Mouse (Mus musculus) limb, embryonic 11.5 days (tissue): Measurements from ENCODE around the gene Foxb2. TPM values are rescaled to one million over a fixed set of nuclear protein-coding genes. Genes with fewer than 3 reads are reported as not detected.
A peak's percentile ranks its signal among the peaks of the same experiment; 100 is the strongest.

Experiments used
- ATAC-seq: fragments of 200-750 bp; cut with Nextera tagmentation; 2 replicates; pipeline ENCODE4 v1.8.0; 2017; ENCODE audit warnings: low read depth; ENCODE audit not compliant: insufficient number of reproducible peaks, low FRiP score, low TSS enrichment
- DNase-seq: peaks from one replicate; pipeline ENCODE4 v3.0.0-alpha.2; 2015; ENCODE audit warnings: low spot score
- H3K27ac ChIP-seq: fragments of 300-500 bp; sonication (generic); replicated peaks from 2 replicates; pipeline ENCODE4 v1.5.1; 2014; ENCODE audit warnings: low read depth, mild to moderate bottlenecking, low read length
- H3K27me3 ChIP-seq: fragments of 300-500 bp; sonication (generic); 2 replicates; pipeline ENCODE4 v1.6.1; 2014; ENCODE audit warnings: mild to moderate bottlenecking, low read length, mixed read lengths; ENCODE audit not compliant: control insufficient read depth, insufficient read depth
- H3K36me3 ChIP-seq: fragments of 300-500 bp; sonication (generic); 2 replicates; pipeline ENCODE4 v1.6.1; 2014; ENCODE audit warnings: mild to moderate bottlenecking, low read length, moderate library complexity, mixed read lengths; ENCODE audit not compliant: control insufficient read depth, insufficient read depth
- H3K4me1 ChIP-seq: fragments of 300-500 bp; sonication (generic); 2 replicates; pipeline ENCODE4 v1.6.1; 2014; ENCODE audit warnings: low read length, mixed read lengths; ENCODE audit not compliant: control insufficient read depth, insufficient read depth
- H3K4me2 ChIP-seq: fragments of 300-500 bp; sonication (generic); 2 replicates; pipeline ENCODE4 v1.6.1; 2014; ENCODE audit warnings: low read depth, mild to moderate bottlenecking, moderate library complexity; ENCODE audit not compliant: severe bottlenecking
- H3K4me3 ChIP-seq: fragments of 300-500 bp; sonication (generic); 2 replicates; pipeline ENCODE4 v1.5.1; 2014; ENCODE audit warnings: low read depth, low read length
- H3K9ac ChIP-seq: fragments of 300-500 bp; sonication (generic); 2 replicates; pipeline ENCODE4 v1.6.1; 2014; ENCODE audit warnings: mild to moderate bottlenecking, low read length
- H3K9me3 ChIP-seq: fragments of 300-500 bp; sonication (generic); 2 replicates; pipeline ENCODE4 v1.6.1; 2016; ENCODE audit warnings: low read length; ENCODE audit not compliant: control insufficient read depth
- WGBS: fragments of 180-500 bp; shearing (Covaris S2); extraction: QIAGEN DNeasy Blood & Tissue Kit; methylation state at CpG from one replicate; pipeline ENCODE4 v1.1.7; 2014; 5-methylcytosine and 5-hydroxymethylcytosine counted together
- polyA plus RNA-seq: library from polyadenylated mRNA; unstranded; fragments of >200 nt; fragmentation: Nextera tagmentation; extraction: Ambion mirVana; gene quantifications from 2 replicates; pipeline ENCODE4 v1.2.1, GENCODE M21; 2014

The Foxb2 gene
- not detected in 2 replicates for polyA plus RNA-seq

DNA sequence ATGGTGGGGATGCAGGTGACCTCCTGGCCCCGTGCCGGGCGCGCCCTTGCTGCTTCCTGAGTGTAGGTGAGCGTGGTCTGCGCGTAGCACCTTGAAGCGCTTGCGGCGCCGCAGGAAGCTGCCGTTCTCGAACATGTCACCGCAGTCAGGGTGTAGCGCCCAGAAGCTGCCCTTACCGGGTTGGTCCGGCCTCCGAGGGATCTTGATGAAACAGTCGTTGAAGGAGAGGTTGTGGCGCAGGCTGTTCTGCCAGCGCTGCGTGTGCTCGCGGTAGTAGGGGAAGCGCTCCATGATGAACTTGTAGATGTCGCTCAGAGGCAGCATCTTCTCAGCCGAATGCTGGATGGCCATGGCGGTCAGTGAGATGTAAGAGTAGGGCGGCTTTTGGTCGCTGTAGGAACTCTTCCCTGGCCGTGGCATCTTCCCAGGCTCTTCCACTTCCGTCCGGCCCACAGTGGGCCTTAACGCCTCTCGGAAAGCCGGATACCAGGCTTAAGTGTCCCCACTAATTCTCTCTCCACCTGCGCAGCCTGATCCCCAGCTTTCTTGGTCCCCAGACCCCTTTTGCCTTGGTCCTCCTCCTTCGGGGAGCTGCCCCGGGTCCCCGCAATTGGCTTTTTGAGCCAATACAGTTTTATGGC is at the start of gene Foxb2:
TSS of gene Foxb2 (minus strand) at position 585 of the 641 bp plus-strand sequence.
- Histone ChIP-seq H3K4me2 (peak within 1 kb of the TSS; percentile 57), H3K27ac (no peak within 1 kb of the TSS), H3K27me3 (peaks cover 96% of the 10 kb centered on the region), H3K36me3 (no peaks in the 10 kb centered on the region), H3K9ac (peak within 1 kb of the TSS; percentile 37; the same call in 1 of the 2 replicates), H3K4me3 (peak within 1 kb of the TSS; percentile 28), H3K9me3 (no peaks in the 10 kb centered on the region), H3K4me1 (peaks cover 12% of the 10 kb centered on the region; the same call in 1 of the 2 replicates)
- no peak for ATAC-seq
- under 1% methylated on average over 40 of the region's 40 CpGs for WGBS
- peak; percentile 64 for DNase-seq

GRCm38 (mm10) chr19:16911507-16911906 is 37.9 kb upstream of the Foxb2 start:
- Histone ChIP-seq H3K9ac (no peak overlapping the region), H3K4me1 (no peaks in the 10 kb centered on the region), H3K9me3 (no peaks in the 10 kb centered on the region), H3K27me3 (no peaks in the 10 kb centered on the region), H3K4me3 (no peak overlapping the region), H3K27ac (no peak overlapping the region), H3K36me3 (no peaks in the 10 kb centered on the region), H3K4me2 (no peak overlapping the region)
- WGBS: 91% methylated on average over 5 of the region's 5 CpGs
- ATAC-seq (no peak), DNase-seq (no peak)

DNA sequence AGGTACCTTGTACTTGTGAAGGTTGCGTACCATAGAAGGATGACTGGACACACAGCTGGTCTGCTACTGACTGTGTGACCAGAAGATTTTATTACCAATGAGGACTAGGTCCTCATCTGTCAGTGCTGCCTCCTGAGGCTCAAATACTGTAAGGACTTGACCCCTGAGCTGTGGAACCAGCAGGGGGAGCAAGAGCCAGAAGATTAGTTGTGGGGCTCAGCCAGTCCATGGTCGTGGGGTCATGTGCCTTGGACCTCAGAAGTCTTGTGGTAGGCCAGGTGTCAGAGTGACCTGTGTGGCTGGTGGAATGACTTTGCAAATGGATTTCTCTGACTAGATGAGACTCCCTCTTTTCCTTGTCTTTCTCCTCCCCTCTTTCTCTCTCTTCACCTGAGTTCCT is 29.5 kb upstream of the Foxb2 start:
- H3K27me3 ChIP-seq: no peaks in the 10 kb centered on the region
- ATAC-seq (no peak), DNase-seq (peak; percentile 26)
- no peaks in the 10 kb centered on the region for H3K4me1 ChIP-seq
- WGBS: 63% methylated on average over 2 of the region's 2 CpGs
- no peaks in the 10 kb centered on the region for H3K36me3 ChIP-seq
- no peak overlapping the region for H3K4me3 ChIP-seq
- H3K27ac ChIP-seq: no peak overlapping the region
- no peaks in the 10 kb centered on the region for H3K9me3 ChIP-seq
- H3K4me2 ChIP-seq: no peak overlapping the region
- no peak overlapping the region for H3K9ac ChIP-seq

GRCm38 (mm10) chr19:16899716-16900115 is 26.1 kb upstream of the Foxb2 start:
- no peak for DNase-seq
- H3K4me2 ChIP-seq: no peak overlapping the region
- H3K9me3 ChIP-seq: no peaks in the 10 kb centered on the region
- WGBS: 56% methylated on average over 10 of the region's 10 CpGs
- H3K4me1 ChIP-seq: no peaks in the 10 kb centered on the region
- no peak overlapping the region for H3K4me3 ChIP-seq
- H3K27me3 ChIP-seq: no peaks in the 10 kb centered on the region
- H3K9ac ChIP-seq: no peak overlapping the region
- no peak overlapping the region for H3K27ac ChIP-seq
- no peaks in the 10 kb centered on the region for H3K36me3 ChIP-seq
- ATAC-seq: no peak

GRCm38 (mm10) chr19:16898576-16898975 is 25.0 kb upstream of the Foxb2 start:
- no peak overlapping the region for H3K4me2 ChIP-seq
- H3K4me1 ChIP-seq: no peaks in the 10 kb centered on the region
- ATAC-seq (no peak), DNase-seq (no peak)
- H3K36me3 ChIP-seq: no peaks in the 10 kb centered on the region
- no peak overlapping the region for H3K9ac ChIP-seq
- no peak overlapping the region for H3K4me3 ChIP-seq
- H3K9me3 ChIP-seq: no peaks in the 10 kb centered on the region
- H3K27me3 ChIP-seq: no peaks in the 10 kb centered on the region
- H3K27ac ChIP-seq: no peak overlapping the region
- WGBS: 86% methylated on average over 5 of the region's 5 CpGs

DNA sequence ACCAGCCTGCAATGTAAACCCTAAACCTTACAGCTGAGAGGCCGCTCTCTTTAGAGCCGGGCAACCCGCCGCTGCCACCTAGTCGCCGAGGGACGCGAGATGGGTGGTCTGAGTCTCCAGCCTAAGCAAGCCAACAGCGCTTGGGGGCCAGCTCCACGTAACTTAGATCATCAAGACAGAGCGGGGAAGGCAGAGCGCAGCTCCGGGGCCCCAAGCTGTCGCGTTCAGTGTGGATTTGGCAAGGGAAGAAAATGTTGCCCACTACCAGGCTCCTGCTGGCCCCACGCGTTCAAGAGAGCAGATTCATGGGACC is 2.8 kb upstream of the Foxb2 start:
- DNase-seq: no peak
- WGBS: 0% methylated on average over 17 of the region's 17 CpGs
- H3K9ac ChIP-seq: no peak overlapping the region
- H3K4me2 ChIP-seq: peak overlapping the region; percentile 18; the same call in 1 of the 2 replicates
- no peaks in the 10 kb centered on the region for H3K9me3 ChIP-seq
- ATAC-seq: no peak
- H3K36me3 ChIP-seq: no peaks in the 10 kb centered on the region
- H3K27me3 ChIP-seq: peaks cover 78% of the 10 kb centered on the region
- 0 out of 2 replicates have a peak overlapping the region, but pooled peaks have one; percentile 5 for H3K4me3 ChIP-seq
- H3K27ac ChIP-seq: no peak overlapping the region
- peaks cover 12% of the 10 kb centered on the region; the same call in 1 of the 2 replicates for H3K4me1 ChIP-seq

- Histone ChIP-seq H3K4me3 (0 out of 2 replicates have a peak overlapping the region, but pooled peaks have one; percentile 5), H3K4me2 (peak overlapping the region; percentile 18; the same call in 1 of the 2 replicates), H3K27ac (no peak overlapping the region), H3K9me3 (no peaks in the 10 kb centered on the region), H3K36me3 (no peaks in the 10 kb centered on the region), H3K4me1 (peaks cover 12% of the 10 kb centered on the region; the same call in 1 of the 2 replicates), H3K9ac (no peak overlapping the region), H3K27me3 (peaks cover 83% of the 10 kb centered on the region)
- WGBS: under 1% methylated on average over 34 of the region's 34 CpGs
- ATAC-seq: no peak
- DNase-seq: peak; percentile 59
Measured at GRCm38 (mm10) chr19:16875631-16876457, 2.2 kb upstream of the Foxb2 start.

DNA sequence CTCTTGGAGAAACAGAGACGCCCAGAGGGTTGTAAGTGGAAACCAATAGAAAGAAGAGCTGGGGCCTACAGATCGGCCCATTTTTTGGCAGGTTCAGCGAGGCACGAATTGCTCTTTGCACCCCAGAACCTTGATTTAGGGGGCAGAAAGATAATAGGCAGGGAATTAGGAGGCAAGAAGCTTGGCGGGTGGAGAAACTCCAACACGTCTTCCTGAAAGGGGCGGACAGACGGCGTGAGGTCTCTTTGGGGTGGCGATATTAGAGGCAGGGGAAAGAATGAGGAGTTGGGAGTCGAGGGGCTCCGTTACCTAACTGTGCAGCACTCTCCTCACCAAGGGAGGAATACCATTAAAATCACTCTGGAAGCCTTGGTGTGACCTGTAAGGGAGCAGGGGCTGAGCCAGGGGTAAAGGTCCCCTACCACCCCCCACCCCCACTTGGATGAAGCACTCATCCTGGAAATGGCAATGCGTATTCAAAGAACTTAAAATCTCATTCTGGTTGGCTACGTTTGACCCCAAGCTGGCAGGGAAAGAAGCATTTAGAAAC is 1.5 kb upstream of the Foxb2 start:
- H3K27ac ChIP-seq: no peak overlapping the region

More for the DNA sequence above, 1.5 kb upstream of the Foxb2 start:
- no peaks in the 10 kb centered on the region for H3K36me3 ChIP-seq
- peaks cover 86% of the 10 kb centered on the region for H3K27me3 ChIP-seq
- 2% methylated on average over 14 of the region's 14 CpGs for WGBS
- H3K4me1 ChIP-seq: peaks cover 12% of the 10 kb centered on the region; the same call in 1 of the 2 replicates
- H3K4me3 ChIP-seq: no peak overlapping the region
- no peak for ATAC-seq
- DNase-seq: peak; percentile 30
- H3K4me2 ChIP-seq: no peak overlapping the region
- no peaks in the 10 kb centered on the region for H3K9me3 ChIP-seq
- no peak overlapping the region for H3K9ac ChIP-seq
